Mouse (Mus musculus): ENCODE results near the gene Hoxd11. TPM values are rescaled to one million over a fixed set of nuclear protein-coding genes. Genes with fewer than 3 reads are reported as not detected.

Hoxd11 gene
- polyA plus RNA-seq, 2 experiments: 21.4 to 40.0 TPM

GRCm38 (mm10) chr2:74687698-74688555, 8.6 kb downstream of the Hoxd11 start:
- ATAC-seq (ENCODE audit: low FRiP score, low read depth) (no peak), DNase-seq (ENCODE audit: low spot score) (no peak)
- Histone ChIP-seq H3K4me3 (replicated peaks; ENCODE audit: low read length) (peak overlapping the region; percentile 74), H3K9me3 (ENCODE audit: control insufficient read depth, low read length) (no peaks in the 10 kb centered on the region), H3K36me3 (ENCODE audit: control insufficient read depth, insufficient read depth, low read length) (peaks cover 33% of the 10 kb centered on the region), H3K27me3 (ENCODE audit: control insufficient read depth, insufficient read depth, low read length) (peaks cover 24% of the 10 kb centered on the region), H3K4me1 (ENCODE audit: control insufficient read depth, insufficient read depth, low read length) (peaks cover 15% of the 10 kb centered on the region; the same call in 1 of the 2 replicates), H3K9ac (ENCODE audit: low read depth, low read length, severe bottlenecking) (peak overlapping the region; percentile 91), H3K4me2 (replicated peaks; ENCODE audit: low read depth, low read length, severe bottlenecking) (peak overlapping the region; percentile 96), H3K27ac (replicated peaks; ENCODE audit: low read depth, low read length) (peak overlapping the region; percentile 88)
- 0 out of 2 replicates have a peak, but pooled peaks have one; percentile 11 for TF ChIP-seq POLR2A (IDR thresholded peaks at IDR 0.05; ENCODE audit: borderline replicate concordance, extremely low read depth, insufficient read depth, insufficient read length)
- 4% methylated on average over 31 of the region's 31 CpGs for WGBS

DNA sequence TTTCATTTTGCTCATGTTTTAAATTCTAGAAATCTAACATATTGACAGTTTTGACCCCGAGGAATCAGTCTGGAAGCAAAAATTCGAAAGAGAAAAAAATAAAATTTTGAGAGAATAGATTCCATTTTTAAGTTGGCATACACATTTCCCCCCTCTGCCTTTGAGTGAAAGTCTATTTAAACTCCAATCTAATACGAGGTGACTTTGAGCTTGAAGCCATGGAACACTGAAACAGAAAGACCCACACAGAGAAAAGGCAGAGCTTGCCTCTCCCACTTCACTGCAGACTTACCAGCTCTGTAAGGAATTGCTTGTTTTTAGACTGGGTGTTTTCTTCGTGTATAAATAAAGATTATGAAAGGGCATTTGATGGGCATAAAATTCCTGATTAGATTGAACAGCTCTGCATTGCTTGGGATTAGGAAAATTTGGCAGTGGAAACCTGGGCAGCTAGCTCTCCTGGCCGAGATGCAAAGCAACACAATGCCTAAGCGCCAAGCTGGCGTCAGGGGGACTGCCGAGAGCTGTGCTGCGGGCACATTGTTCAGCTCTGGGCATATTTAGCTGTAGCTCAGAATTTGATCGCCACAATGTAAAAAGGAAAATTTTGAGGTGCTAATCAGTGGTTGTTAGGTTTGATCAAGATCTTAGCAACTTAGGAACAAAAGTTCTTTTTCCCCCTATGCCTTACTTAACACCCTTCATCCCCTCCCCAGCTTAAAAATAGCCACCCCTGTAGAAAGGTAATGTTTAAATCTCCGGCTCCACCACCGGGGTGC, 9.6 kb downstream of the Hoxd11 start:
- H3K4me3 ChIP-seq (replicated peaks; ENCODE audit: low read length): peak overlapping the region; percentile 74
- no peak for TF ChIP-seq POLR2A (IDR thresholded peaks at IDR 0.05; ENCODE audit: borderline replicate concordance, extremely low read depth, insufficient read depth, insufficient read length)
- no peaks in the 10 kb centered on the region for H3K9me3 ChIP-seq (ENCODE audit: control insufficient read depth, low read length)
- H3K27me3 ChIP-seq (ENCODE audit: control insufficient read depth, insufficient read depth, low read length): peaks cover 27% of the 10 kb centered on the region
- peak overlapping the region; percentile 96 for H3K4me2 ChIP-seq (replicated peaks; ENCODE audit: low read depth, low read length, severe bottlenecking)
- DNase-seq (ENCODE audit: low spot score): no peak
- peaks cover 32% of the 10 kb centered on the region for H3K36me3 ChIP-seq (ENCODE audit: control insufficient read depth, insufficient read depth, low read length)
- no peak for ATAC-seq (ENCODE audit: low FRiP score, low read depth)
- 9% methylated on average over 12 of the region's 12 CpGs for WGBS
- H3K4me1 ChIP-seq (ENCODE audit: control insufficient read depth, insufficient read depth, low read length): peaks cover 20% of the 10 kb centered on the region
- peak overlapping the region; percentile 88 for H3K27ac ChIP-seq (replicated peaks; ENCODE audit: low read depth, low read length)
- peak overlapping the region; percentile 91 for H3K9ac ChIP-seq (ENCODE audit: low read depth, low read length, severe bottlenecking)

- Histone ChIP-seq H3K4me3 (replicated peaks; ENCODE audit: low read length) (peak overlapping the region; percentile 74), H3K9me3 (ENCODE audit: control insufficient read depth, low read length) (no peaks in the 10 kb centered on the region), H3K36me3 (ENCODE audit: control insufficient read depth, insufficient read depth, low read length) (peaks cover 27% of the 10 kb centered on the region), H3K27me3 (ENCODE audit: control insufficient read depth, insufficient read depth, low read length) (peaks cover 28% of the 10 kb centered on the region), H3K27ac (replicated peaks; ENCODE audit: low read depth, low read length) (peak overlapping the region; percentile 88), H3K9ac (ENCODE audit: low read depth, low read length, severe bottlenecking) (peak overlapping the region; percentile 91), H3K4me1 (ENCODE audit: control insufficient read depth, insufficient read depth, low read length) (peaks cover 20% of the 10 kb centered on the region), H3K4me2 (replicated peaks; ENCODE audit: low read depth, low read length, severe bottlenecking) (peak overlapping the region; percentile 96)
- 3% methylated on average over 24 of the region's 24 CpGs for WGBS
- DNase-seq (ENCODE audit: low spot score): no peak
- no peak for TF ChIP-seq POLR2A (IDR thresholded peaks at IDR 0.05; ENCODE audit: borderline replicate concordance, extremely low read depth, insufficient read depth, insufficient read length)
- no peak for ATAC-seq (ENCODE audit: low FRiP score, low read depth)
Observed at GRCm38 (mm10) chr2:74689574-74690337, 10.4 kb downstream of the Hoxd11 start.

DNA sequence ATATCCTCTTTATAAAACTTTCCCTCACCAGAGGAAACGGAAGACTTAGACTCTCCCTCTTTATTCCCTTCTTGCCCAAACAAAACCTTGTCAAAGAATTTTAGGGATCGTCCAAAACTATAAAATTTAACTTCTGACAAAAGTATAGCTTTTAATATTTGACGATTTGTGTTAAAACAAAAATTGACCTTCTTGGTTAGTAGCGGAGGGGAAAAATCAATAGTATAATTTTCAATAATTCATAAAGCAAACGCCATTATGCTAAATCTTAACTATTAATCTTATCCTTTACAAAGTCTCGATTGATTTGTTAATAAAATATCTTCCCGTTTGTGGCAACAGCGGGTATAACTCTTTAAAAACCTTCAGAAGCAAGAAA, 11.0 kb downstream of the Hoxd11 start:
- TF ChIP-seq POLR2A (IDR thresholded peaks at IDR 0.05; ENCODE audit: borderline replicate concordance, extremely low read depth, insufficient read depth, insufficient read length): no peak
- peak overlapping the region; percentile 91 for H3K9ac ChIP-seq (ENCODE audit: low read depth, low read length, severe bottlenecking)
- ATAC-seq (ENCODE audit: low FRiP score, low read depth): no peak
- peaks cover 21% of the 10 kb centered on the region for H3K4me1 ChIP-seq (ENCODE audit: control insufficient read depth, insufficient read depth, low read length)
- H3K27me3 ChIP-seq (ENCODE audit: control insufficient read depth, insufficient read depth, low read length): peaks cover 29% of the 10 kb centered on the region
- 9% methylated on average over 8 of the region's 8 CpGs for WGBS
- peak overlapping the region; percentile 96 for H3K4me2 ChIP-seq (replicated peaks; ENCODE audit: low read depth, low read length, severe bottlenecking)
- DNase-seq (ENCODE audit: low spot score): no peak
- H3K36me3 ChIP-seq (ENCODE audit: control insufficient read depth, insufficient read depth, low read length): peaks cover 29% of the 10 kb centered on the region
- H3K9me3 ChIP-seq (ENCODE audit: control insufficient read depth, low read length): no peaks in the 10 kb centered on the region
- H3K27ac ChIP-seq (replicated peaks; ENCODE audit: low read depth, low read length): peak overlapping the region; percentile 88
- H3K4me3 ChIP-seq (replicated peaks; ENCODE audit: low read length): peak overlapping the region; percentile 74
